26 mouse cellular contexts compared by ENCODE assay signal in the genomic region with DNA sequence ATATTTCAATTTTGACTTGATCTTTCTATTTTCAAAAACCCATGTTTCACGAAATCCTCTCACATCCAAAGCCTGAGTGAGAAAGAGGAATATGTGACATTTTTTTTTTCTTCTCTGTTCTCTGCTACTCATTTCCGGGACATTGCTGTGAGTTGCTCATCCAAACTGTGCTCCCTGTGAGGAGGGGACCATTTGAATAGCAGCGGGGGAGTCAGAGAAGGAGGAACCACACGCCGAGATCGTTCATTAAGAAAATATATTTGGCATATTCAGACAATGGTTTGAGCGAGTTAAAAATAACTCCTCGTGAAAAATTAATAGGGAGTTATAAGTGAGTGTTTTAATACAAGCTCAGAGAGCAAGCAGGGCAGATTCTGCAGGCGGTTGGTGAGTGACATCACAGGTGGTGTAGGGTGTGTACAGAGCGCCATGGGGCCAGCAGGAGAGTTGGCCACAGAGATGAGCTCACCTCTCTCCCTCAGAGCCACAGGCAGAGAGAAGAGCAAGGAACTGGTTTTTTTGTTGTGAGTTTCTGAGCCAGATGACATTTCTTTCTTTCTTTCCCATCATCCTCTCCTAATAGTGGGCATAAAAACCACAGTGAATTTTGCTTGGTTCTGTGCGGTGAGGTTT. TPM values are rescaled to one million over a fixed set of nuclear protein-coding genes. Genes with fewer than 3 reads are reported as not detected.
DNase-seq lines count a peak whose midpoint lies in the region; ATAC-seq and TF ChIP-seq lines count a peak whose summit lies in the region.
"Had no signal": no experiment of that assay in that cellular context is flagged by ENCODE, and none has a peak within 500 bp of the region (broad histone marks: within the 10 kb centered on the region; RNA-seq: fewer than 3 reads in every experiment).

No protein-coding gene starts in this region.

- H3K4me1 ChIP-seq in forebrain, embryonic 14.5 days (ENCODE audit: control insufficient read depth, insufficient read depth, low read length), result no peaks in the 10 kb centered on the region
- no peaks in the 10 kb centered on the region for H3K4me1 ChIP-seq in forebrain, embryonic 13.5 days
- H3K4me1 ChIP-seq in hindbrain, embryonic 15.5 days (replicated peaks), result peaks cover 4% of the 10 kb centered on the region; the same call in 1 of the 2 replicates
- no peaks in the 10 kb centered on the region for H3K4me1 ChIP-seq in hindbrain, embryonic 11.5 days (replicated peaks; ENCODE audit: control insufficient read depth, insufficient read depth, low read length)
- H3K4me1 ChIP-seq: embryonic facial prominence, embryonic 13.5 days; midbrain, embryonic 12.5 days had no signal

- no peak for TF ChIP-seq POLR2A in myocyte (IDR thresholded peaks at IDR 0.05; ENCODE audit: insufficient read length, low read depth)

- H3K9ac ChIP-seq in forebrain, embryonic 14.5 days (ENCODE audit: low read length), result no peak overlapping the region
- no peak overlapping the region for H3K9ac ChIP-seq in forebrain, embryonic 13.5 days
- no peak overlapping the region for H3K9ac ChIP-seq in hindbrain, embryonic 15.5 days
- H3K9ac ChIP-seq in hindbrain, embryonic 11.5 days (ENCODE audit: low read depth, low read length), result no peak overlapping the region
- H3K9ac ChIP-seq: embryonic facial prominence, embryonic 13.5 days; limb, embryonic 12.5 days; liver, postnatal 0 days; midbrain, embryonic 12.5 days had no signal

- no peak overlapping the region for H3K27ac ChIP-seq in forebrain, embryonic 14.5 days (ENCODE audit: low read depth, low read length)
- H3K27ac ChIP-seq in forebrain, embryonic 13.5 days, result no peak overlapping the region
- peak overlapping the region; percentile 23 for H3K27ac ChIP-seq in hindbrain, embryonic 15.5 days (replicated peaks)
- H3K27ac ChIP-seq in hindbrain, embryonic 11.5 days (ENCODE audit: low read depth, low read length), result no peak overlapping the region
- H3K27ac ChIP-seq: embryonic facial prominence, embryonic 13.5 days; gastrocnemius, adult 2 months; layer of hippocampus, adult 2 months; limb, embryonic 12.5 days; midbrain, embryonic 12.5 days had no signal

- H3K36me3 ChIP-seq in forebrain, embryonic 14.5 days (ENCODE audit: control insufficient read depth, insufficient read depth, low read length), result no peaks in the 10 kb centered on the region
- H3K36me3 ChIP-seq in forebrain, embryonic 13.5 days (ENCODE audit: poor library complexity, severe bottlenecking), result no peaks in the 10 kb centered on the region
- no peaks in the 10 kb centered on the region for H3K36me3 ChIP-seq in hindbrain, embryonic 15.5 days
- no peaks in the 10 kb centered on the region for H3K36me3 ChIP-seq in hindbrain, embryonic 11.5 days (ENCODE audit: control insufficient read depth, insufficient read depth, low read length)
- H3K36me3 ChIP-seq in C2C12 (ENCODE audit: control insufficient read depth, insufficient read depth) (no peaks in the 10 kb centered on the region), myocyte (ENCODE audit: control insufficient read depth, insufficient read depth) (no peaks in the 10 kb centered on the region)
- H3K36me3 ChIP-seq: embryonic facial prominence, embryonic 13.5 days; limb, embryonic 12.5 days; midbrain, embryonic 12.5 days had no signal

- no peak overlapping the region for H3K4me3 ChIP-seq in forebrain, embryonic 14.5 days (ENCODE audit: low read depth, low read length)
- no peak overlapping the region for H3K4me3 ChIP-seq in forebrain, embryonic 13.5 days
- no peak overlapping the region for H3K4me3 ChIP-seq in hindbrain, embryonic 15.5 days
- no peak overlapping the region for H3K4me3 ChIP-seq in hindbrain, embryonic 11.5 days (ENCODE audit: low read depth, low read length)
- no peak overlapping the region for H3K4me3 ChIP-seq in C2C12 (ENCODE audit: insufficient read depth, poor library complexity, severe bottlenecking)
- H3K4me3 ChIP-seq in myocyte, result no peak overlapping the region
- H3K4me3 ChIP-seq: embryonic facial prominence, embryonic 13.5 days; erythroblast, embryonic 14.5 days; gastrocnemius, adult 2 months; layer of hippocampus, adult 2 months; limb, embryonic 12.5 days; midbrain, embryonic 12.5 days had no signal

- H3K4me2 ChIP-seq in forebrain, embryonic 14.5 days (ENCODE audit: low read length), result no peak overlapping the region
- no peak overlapping the region for H3K4me2 ChIP-seq in forebrain, embryonic 13.5 days
- 0 out of 2 replicates have a peak overlapping the region, but pooled peaks have one; percentile 3 for H3K4me2 ChIP-seq in hindbrain, embryonic 15.5 days
- H3K4me2 ChIP-seq in hindbrain, embryonic 11.5 days (replicated peaks; ENCODE audit: low read depth, low read length), result no peak overlapping the region
- peak overlapping the region; percentile 70 for H3K4me2 ChIP-seq in myocyte (ENCODE audit: low read depth)
- H3K4me2 ChIP-seq: embryonic facial prominence, embryonic 13.5 days; limb, embryonic 12.5 days; liver, embryonic 11.5 days; midbrain, embryonic 12.5 days had no signal

- no peak overlapping the region for H3ac ChIP-seq in C2C12 (ENCODE audit: control insufficient read depth, insufficient read length, low read depth)
- no peak overlapping the region for H3ac ChIP-seq in myocyte (ENCODE audit: control insufficient read depth, insufficient read length)

- H3K9me3 ChIP-seq in forebrain, embryonic 14.5 days (replicated peaks; ENCODE audit: control insufficient read depth, low read length), result no peaks in the 10 kb centered on the region
- H3K9me3 ChIP-seq in forebrain, embryonic 13.5 days (replicated peaks), result no peaks in the 10 kb centered on the region
- H3K9me3 ChIP-seq in hindbrain, embryonic 15.5 days, result no peaks in the 10 kb centered on the region
- no peaks in the 10 kb centered on the region for H3K9me3 ChIP-seq in hindbrain, embryonic 11.5 days (ENCODE audit: control insufficient read depth, low read length)
- H3K9me3 ChIP-seq: embryonic facial prominence, embryonic 13.5 days; limb, embryonic 12.5 days; midbrain, embryonic 12.5 days had no signal

- 51% methylated on average over 11 of the region's 11 CpGs for WGBS in forebrain, embryonic 14.5 days
- WGBS in forebrain, embryonic 13.5 days, result 51% methylated on average over 11 of the region's 11 CpGs
- WGBS in hindbrain, embryonic 15.5 days, result 36% methylated on average over 11 of the region's 11 CpGs
- 44% methylated on average over 11 of the region's 11 CpGs for WGBS in hindbrain, embryonic 11.5 days

- ATAC-seq in forebrain, embryonic 14.5 days, result no peak
- no peak for ATAC-seq in forebrain, embryonic 13.5 days
- no peak for ATAC-seq in hindbrain, embryonic 15.5 days (ENCODE audit: low FRiP score, low read depth)
- ATAC-seq in hindbrain, embryonic 11.5 days (ENCODE audit: low FRiP score), result no peak
- ATAC-seq: CD4-positive, CD25-positive, alpha-beta regulatory T cell, adult 4 months; liver, postnatal 0 days had no signal

- no peaks in the 10 kb centered on the region for H3K27me3 ChIP-seq in forebrain, embryonic 14.5 days (replicated peaks; ENCODE audit: control insufficient read depth, insufficient read depth, low read length)
- peaks cover 12% of the 10 kb centered on the region for H3K27me3 ChIP-seq in forebrain, embryonic 13.5 days
- H3K27me3 ChIP-seq in hindbrain, embryonic 15.5 days, result no peaks in the 10 kb centered on the region
- no peaks in the 10 kb centered on the region for H3K27me3 ChIP-seq in hindbrain, embryonic 11.5 days (ENCODE audit: control insufficient read depth, insufficient read depth, low read length)
- H3K27me3 ChIP-seq in C2C12 (ENCODE audit: control insufficient read depth, insufficient read depth, insufficient read length) (no peaks in the 10 kb centered on the region), myocyte (ENCODE audit: control insufficient read depth, insufficient read depth, insufficient read length) (no peaks in the 10 kb centered on the region)
- H3K27me3 ChIP-seq: limb, embryonic 12.5 days; midbrain, embryonic 12.5 days had no signal

- H3K79me3 ChIP-seq in C2C12 (ENCODE audit: low read depth), result no peaks in the 10 kb centered on the region

- H3K79me2 ChIP-seq in C2C12 (ENCODE audit: control insufficient read depth, insufficient read depth) (no peaks in the 10 kb centered on the region), myocyte (ENCODE audit: control insufficient read depth, insufficient read depth) (no peaks in the 10 kb centered on the region)

- peak; percentile 20 for DNase-seq in forebrain, embryonic 14.5 days (ENCODE audit: low spot score)
- DNase-seq in hindbrain, embryonic 11.5 days (ENCODE audit: low spot score), result no peak
- no peak for DNase-seq in layer of hippocampus, adult 8-10 months (ENCODE audit: low spot score in 2 of 2)
- DNase-seq in layer of hippocampus, postnatal 14 days (ENCODE audit: low spot score in 2 of 2), result no peak
- DNase-seq: adrenal gland, postnatal 25 days; cerebellum, adult 18-20 months; embryo, embryonic 11 days; gastrocnemius, adult 2 months; kidney, adult 8-10 months; kidney, postnatal 25 days; liver, postnatal 0 days; lung, postnatal 10 days; retina, postnatal 1 day; right cerebral cortex, postnatal 25 days; spleen, adult 18-20 months had no signal

- no peak for TF ChIP-seq CTCF in C2C12 (IDR thresholded peaks at IDR 0.05; ENCODE audit: control insufficient read depth, insufficient read depth, insufficient read length)

TF ChIP-seq in C2C12, 6 proteins besides CTCF, POLR2A, EP300 and RAD21 (continues in another document):
- TF ChIP-seq MYOD1 (IDR thresholded peaks at IDR 0.05; ENCODE audit: control insufficient read depth, insufficient read length, low read depth) (peak; percentile 96), USF1 (IDR thresholded peaks at IDR 0.05; ENCODE audit: low read depth) (no peak), FOSL1 (IDR thresholded peaks at IDR 0.05; ENCODE audit: insufficient read depth, low read length, poor library complexity, severe bottlenecking) (no peak), CEBPB (IDR thresholded peaks at IDR 0.05; ENCODE audit: low read depth) (no peak), MAX (IDR thresholded peaks at IDR 0.05) (peak; percentile 58)

TF ChIP-seq in myocyte, 11 proteins besides CTCF, POLR2A, EP300 and RAD21 (continues in another document):
- TF ChIP-seq CEBPB (IDR thresholded peaks at IDR 0.05; ENCODE audit: insufficient read depth, poor library complexity, severe bottlenecking), result no peak
- TF ChIP-seq MYOD1 (IDR thresholded peaks at IDR 0.05; ENCODE audit: control insufficient read depth in 1 of 3, insufficient read length in 2 of 3, low read depth in 2 of 3), result peak; percentile 94 to 98 (median 98)
- peak in 2 of 3 experiments; percentile 34 to 66 for TF ChIP-seq MYOG (IDR thresholded peaks at IDR 0.05; ENCODE audit: control insufficient read depth in 1 of 3, insufficient read depth in 1 of 3, insufficient read length in 2 of 3, low read depth in 2 of 3)

RNA-seq across cellular contexts. Expression of gene Calcoco1, which starts 54.4 kb away (rescaled TPM):
- 48.2 and 61.2 TPM in 2 replicates for polyA plus RNA-seq in forebrain, embryonic 14.5 days (2014; fragmentation: Nextera tagmentation; extraction: Ambion mirVana)
- 45.0 and 48.7 TPM in 2 replicates for polyA plus RNA-seq in forebrain, embryonic 13.5 days (2015; fragmentation: Nextera tagmentation; extraction: Ambion mirVana)
- 40.3 and 43.3 TPM in 2 replicates for polyA plus RNA-seq in hindbrain, embryonic 15.5 days (2015; fragmentation: Nextera tagmentation; extraction: Ambion mirVana)
- polyA plus RNA-seq in hindbrain, embryonic 11.5 days (2014; fragmentation: Nextera tagmentation; extraction: Ambion mirVana), result 26.2 and 30.1 TPM in 2 replicates
- polyA plus RNA-seq in C2C12 (2012; fragmentation: generic; extraction: Trizol) (25.7 TPM), myocyte (2012; fragmentation: generic; extraction: Trizol) (117 TPM)
- total RNA-seq in layer of hippocampus, adult 8-10 months (2022), result 10 to 100 TPM; 87.2 to 96.6 (median 91.0) TPM
- 10 to 100 TPM; 66.9 to 69.6 TPM for total RNA-seq in layer of hippocampus, postnatal 14 days (2021)

Comparison
In these comparisons a context has a peak if more than half of its experiments do, and no peak if none do; other contexts are left out.
1. H3K4me2 ChIP-seq: peak in hindbrain, embryonic 15.5 days (single experiment) and myocyte (single experiment); none in forebrain, embryonic 14.5 days (single experiment), forebrain, embryonic 13.5 days (single experiment) and hindbrain, embryonic 11.5 days (single experiment).